Mouse (Mus musculus): ENCODE data around the gene Itln1. TPM values are rescaled to one million over a fixed set of nuclear protein-coding genes. Genes with fewer than 3 reads are reported as not detected.

Gene Itln1
- polyA plus RNA-seq, 1 experiment from 2014 or later: not detected

- WGBS: 71% methylated on average over 1 of the region's 1 CpGs
- Histone ChIP-seq H3K27me3 (ENCODE audit: control insufficient read depth, insufficient read depth, low read length) (no peaks in the 10 kb centered on the region), H3K27ac (replicated peaks; ENCODE audit: low read depth, low read length) (no peak overlapping the region), H3K4me3 (replicated peaks; ENCODE audit: low read depth, low read length) (no peak overlapping the region), H3K9ac (replicated peaks; ENCODE audit: low read length) (no peak overlapping the region), H3K4me1 (ENCODE audit: control insufficient read depth, insufficient read depth, low read length) (no peaks in the 10 kb centered on the region), H3K36me3 (ENCODE audit: control insufficient read depth, insufficient read depth, low read length) (no peaks in the 10 kb centered on the region), H3K4me2 (ENCODE audit: low read length) (no peak overlapping the region), H3K9me3 (ENCODE audit: control insufficient read depth, low read length) (no peaks in the 10 kb centered on the region)
- DNase-seq (no peak), ATAC-seq (ENCODE audit: low FRiP score, low TSS enrichment) (no peak)
Measured at GRCm38 (mm10) chr1:171561200-171561599, 26.1 kb upstream of the Itln1 start.

GRCm38 (mm10) chr1:171560262-171560661 lies 25.2 kb upstream of the Itln1 start:
- no peaks in the 10 kb centered on the region for H3K36me3 ChIP-seq (ENCODE audit: control insufficient read depth, insufficient read depth, low read length)
- no peak overlapping the region for H3K4me2 ChIP-seq (ENCODE audit: low read length)
- no peak overlapping the region for H3K4me3 ChIP-seq (replicated peaks; ENCODE audit: low read depth, low read length)
- H3K4me1 ChIP-seq (ENCODE audit: control insufficient read depth, insufficient read depth, low read length): no peaks in the 10 kb centered on the region
- ATAC-seq (ENCODE audit: low FRiP score, low TSS enrichment) (no peak), DNase-seq (no peak)
- no peak overlapping the region for H3K27ac ChIP-seq (replicated peaks; ENCODE audit: low read depth, low read length)
- no peaks in the 10 kb centered on the region for H3K9me3 ChIP-seq (ENCODE audit: control insufficient read depth, low read length)
- H3K9ac ChIP-seq (replicated peaks; ENCODE audit: low read length): no peak overlapping the region
- 89% methylated on average over 2 of the region's 2 CpGs for WGBS
- no peaks in the 10 kb centered on the region for H3K27me3 ChIP-seq (ENCODE audit: control insufficient read depth, insufficient read depth, low read length)

DNA sequence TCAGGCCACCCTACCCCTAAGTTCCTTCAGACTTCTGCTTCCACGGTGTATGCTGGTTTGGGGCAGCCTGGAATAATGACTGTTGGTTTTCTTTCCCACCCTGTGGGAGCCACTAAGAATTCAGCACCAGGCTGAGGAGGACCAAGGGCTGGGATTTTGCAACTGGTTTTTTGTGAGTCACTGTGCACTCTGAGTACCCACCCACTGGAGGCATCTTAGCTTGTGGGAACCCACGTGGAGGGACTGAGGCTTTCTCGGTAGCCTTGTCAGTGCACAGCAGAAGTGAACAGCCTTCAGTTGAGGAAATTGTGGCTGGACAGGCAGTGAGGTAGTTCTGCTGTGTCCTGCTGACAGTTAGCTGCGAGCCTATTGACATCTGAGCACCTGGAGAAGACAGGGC lies 23.8 kb upstream of the Itln1 start, which contains the start of gene Cd244a:
Gene Cd244a (plus strand): TSS at position 296 of the 400 bp plus-strand sequence.
- H3K36me3 ChIP-seq (ENCODE audit: control insufficient read depth, insufficient read depth, low read length): no peaks in the 10 kb centered on the region
- no peak within 1 kb of the TSS for H3K9ac ChIP-seq (replicated peaks; ENCODE audit: low read length)
- WGBS: 82% methylated on average over 4 of the region's 4 CpGs
- H3K9me3 ChIP-seq (ENCODE audit: control insufficient read depth, low read length): no peaks in the 10 kb centered on the region
- H3K4me2 ChIP-seq (ENCODE audit: low read length): no peak within 1 kb of the TSS
- ATAC-seq (ENCODE audit: low FRiP score, low TSS enrichment) (no peak), DNase-seq (no peak)
- H3K4me3 ChIP-seq (replicated peaks; ENCODE audit: low read depth, low read length): no peak within 1 kb of the TSS
- no peak within 1 kb of the TSS for H3K27ac ChIP-seq (replicated peaks; ENCODE audit: low read depth, low read length)
- H3K4me1 ChIP-seq (ENCODE audit: control insufficient read depth, insufficient read depth, low read length): no peaks in the 10 kb centered on the region
- no peaks in the 10 kb centered on the region for H3K27me3 ChIP-seq (ENCODE audit: control insufficient read depth, insufficient read depth, low read length)

DNA sequence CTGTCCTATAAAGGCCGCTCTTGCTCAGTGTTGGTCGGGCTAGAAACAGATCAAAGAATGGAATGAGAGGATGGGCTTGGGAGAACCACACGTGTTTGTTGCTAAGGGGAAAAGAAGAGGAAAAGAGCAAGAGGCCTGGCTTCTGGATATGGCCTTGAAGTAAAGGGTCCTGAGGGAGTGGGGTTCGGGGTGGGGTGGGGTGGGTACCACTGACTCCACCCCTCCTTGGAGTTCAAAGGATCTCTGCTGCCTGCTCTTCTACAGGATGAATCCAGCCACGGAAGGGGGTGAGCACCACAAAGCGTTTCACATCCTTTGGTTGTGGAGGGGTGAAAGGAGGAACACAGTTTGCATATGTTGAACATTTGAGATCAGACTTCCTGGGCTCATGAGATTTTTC lies 23.3 kb upstream of the Itln1 start:
- no peak overlapping the region for H3K9ac ChIP-seq (replicated peaks; ENCODE audit: low read length)
- ATAC-seq (ENCODE audit: low FRiP score, low TSS enrichment): no peak
- H3K36me3 ChIP-seq (ENCODE audit: control insufficient read depth, insufficient read depth, low read length): no peaks in the 10 kb centered on the region
- WGBS: 79% methylated on average over 6 of the region's 6 CpGs
- H3K27me3 ChIP-seq (ENCODE audit: control insufficient read depth, insufficient read depth, low read length): no peaks in the 10 kb centered on the region
- H3K4me1 ChIP-seq (ENCODE audit: control insufficient read depth, insufficient read depth, low read length): no peaks in the 10 kb centered on the region
- no peak overlapping the region for H3K4me3 ChIP-seq (replicated peaks; ENCODE audit: low read depth, low read length)
- no peak for DNase-seq
- H3K9me3 ChIP-seq (ENCODE audit: control insufficient read depth, low read length): no peaks in the 10 kb centered on the region
- no peak overlapping the region for H3K4me2 ChIP-seq (ENCODE audit: low read length)
- no peak overlapping the region for H3K27ac ChIP-seq (replicated peaks; ENCODE audit: low read depth, low read length)

DNA sequence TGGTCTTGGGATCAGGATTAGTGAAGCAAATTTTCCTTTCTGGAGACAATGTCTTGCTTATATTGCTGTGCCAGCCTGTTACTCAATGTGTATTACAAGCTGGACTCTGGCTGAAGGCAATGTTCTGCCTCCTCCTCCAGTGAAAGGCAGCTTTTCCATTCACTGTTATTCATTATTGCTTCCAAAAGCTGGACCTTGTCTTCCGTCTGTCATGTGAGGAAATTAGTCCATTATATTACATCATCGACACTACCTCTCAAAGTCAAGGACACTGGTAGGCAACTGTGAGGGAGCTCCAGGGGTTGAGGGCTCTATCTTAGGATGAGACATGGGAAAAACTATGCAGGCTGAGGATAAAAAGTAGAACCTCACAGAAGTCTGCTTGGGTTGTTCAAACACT lies 21.3 kb upstream of the Itln1 start:
- Histone ChIP-seq H3K36me3 (ENCODE audit: control insufficient read depth, insufficient read depth, low read length) (no peaks in the 10 kb centered on the region), H3K9ac (replicated peaks; ENCODE audit: low read length) (no peak overlapping the region), H3K27ac (replicated peaks; ENCODE audit: low read depth, low read length) (no peak overlapping the region), H3K4me1 (ENCODE audit: control insufficient read depth, insufficient read depth, low read length) (no peaks in the 10 kb centered on the region), H3K27me3 (ENCODE audit: control insufficient read depth, insufficient read depth, low read length) (no peaks in the 10 kb centered on the region), H3K4me2 (ENCODE audit: low read length) (no peak overlapping the region), H3K9me3 (ENCODE audit: control insufficient read depth, low read length) (no peaks in the 10 kb centered on the region), H3K4me3 (replicated peaks; ENCODE audit: low read depth, low read length) (no peak overlapping the region)
- ATAC-seq (ENCODE audit: low FRiP score, low TSS enrichment) (no peak), DNase-seq (no peak)
- 85% methylated on average over 2 of the region's 2 CpGs for WGBS

DNA sequence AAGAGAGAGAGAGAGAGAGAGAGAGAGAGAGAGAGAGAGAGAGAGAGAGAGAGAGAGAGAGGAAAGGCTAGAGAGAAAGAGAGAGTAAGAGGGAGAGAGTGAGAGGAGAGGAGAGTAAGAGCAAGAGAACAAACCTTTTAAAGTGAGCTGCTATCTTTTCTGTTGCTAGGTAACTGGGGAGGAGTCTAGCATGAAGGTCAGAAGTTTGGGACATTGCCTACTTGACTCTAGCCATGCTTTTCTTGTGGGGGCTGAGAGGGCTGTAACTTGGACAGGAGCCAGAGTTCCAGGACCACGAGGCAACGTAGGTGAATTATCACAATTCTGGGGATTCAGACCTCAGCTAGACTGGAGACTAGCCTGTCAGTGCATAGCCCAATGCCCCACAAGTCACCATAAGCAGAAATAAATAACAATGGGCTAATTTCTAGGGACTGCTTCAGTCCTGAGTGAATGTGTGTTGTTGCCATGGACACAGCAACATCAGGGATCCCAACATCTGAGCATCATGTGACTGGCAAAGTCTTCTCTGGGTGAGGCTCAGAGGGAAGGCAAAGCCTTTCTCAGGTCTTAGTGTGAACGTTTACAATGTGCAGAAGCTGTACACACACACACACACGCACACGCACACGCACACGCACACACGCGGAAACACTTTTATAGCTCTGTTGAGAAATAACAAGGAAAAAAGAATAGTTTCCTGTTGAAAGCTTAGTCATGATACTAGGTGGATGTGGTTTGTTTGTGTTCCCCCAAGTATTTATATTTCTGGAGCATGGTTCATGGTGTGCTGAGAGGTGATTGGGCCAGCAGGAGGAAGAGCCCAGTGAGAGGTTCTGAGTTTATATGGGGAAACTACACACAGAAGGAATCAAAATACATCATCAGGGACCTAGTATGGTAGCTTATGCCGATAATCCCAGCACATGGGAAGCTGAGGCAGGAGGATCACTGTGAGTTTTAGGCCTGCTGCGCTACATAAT lies 18.6 kb upstream of the Itln1 start:
- Histone ChIP-seq H3K27me3 (ENCODE audit: control insufficient read depth, insufficient read depth, low read length) (no peaks in the 10 kb centered on the region), H3K4me1 (ENCODE audit: control insufficient read depth, insufficient read depth, low read length) (no peaks in the 10 kb centered on the region), H3K9ac (replicated peaks; ENCODE audit: low read length) (no peak overlapping the region), H3K9me3 (ENCODE audit: control insufficient read depth, low read length) (no peaks in the 10 kb centered on the region), H3K36me3 (ENCODE audit: control insufficient read depth, insufficient read depth, low read length) (no peaks in the 10 kb centered on the region), H3K27ac (replicated peaks; ENCODE audit: low read depth, low read length) (no peak overlapping the region), H3K4me3 (replicated peaks; ENCODE audit: low read depth, low read length) (no peak overlapping the region), H3K4me2 (ENCODE audit: low read length) (no peak overlapping the region)
- ATAC-seq (ENCODE audit: low FRiP score, low TSS enrichment) (no peak), DNase-seq (peak; percentile 1)
- 86% methylated on average over 11 of the region's 11 CpGs for WGBS

GRCm38 (mm10) chr1:171552230-171552629 lies 17.1 kb upstream of the Itln1 start:
- no peaks in the 10 kb centered on the region for H3K4me1 ChIP-seq (ENCODE audit: control insufficient read depth, insufficient read depth, low read length)
- no peaks in the 10 kb centered on the region for H3K36me3 ChIP-seq (ENCODE audit: control insufficient read depth, insufficient read depth, low read length)
- H3K27ac ChIP-seq (replicated peaks; ENCODE audit: low read depth, low read length): no peak overlapping the region
- ATAC-seq (ENCODE audit: low FRiP score, low TSS enrichment): no peak
- no peak for DNase-seq
- WGBS: 78% methylated on average over 2 of the region's 2 CpGs
- H3K9me3 ChIP-seq (ENCODE audit: control insufficient read depth, low read length): no peaks in the 10 kb centered on the region
- no peak overlapping the region for H3K4me2 ChIP-seq (ENCODE audit: low read length)
- H3K27me3 ChIP-seq (ENCODE audit: control insufficient read depth, insufficient read depth, low read length): no peaks in the 10 kb centered on the region
- H3K9ac ChIP-seq (replicated peaks; ENCODE audit: low read length): no peak overlapping the region
- H3K4me3 ChIP-seq (replicated peaks; ENCODE audit: low read depth, low read length): no peak overlapping the region

DNA sequence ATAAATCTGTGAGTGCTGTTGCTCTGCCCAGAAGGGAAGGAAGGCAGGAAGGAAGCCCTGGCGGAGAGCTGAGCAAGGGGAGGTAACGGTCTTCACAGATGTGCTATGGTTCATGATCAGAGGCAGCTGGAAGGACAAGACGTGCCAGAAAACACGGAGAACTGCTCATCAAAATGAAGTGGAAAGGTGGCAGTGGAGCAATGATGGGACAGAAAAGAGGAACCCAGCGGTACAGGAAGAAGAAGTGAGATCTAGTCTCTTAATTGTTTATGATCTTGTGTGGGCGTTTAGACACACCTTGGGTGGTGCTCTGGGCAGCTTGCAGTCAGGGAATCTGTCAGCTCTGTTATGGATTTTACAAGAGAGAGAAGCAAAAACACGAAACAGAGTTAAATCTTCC lies 16.2 kb upstream of the Itln1 start:
- Histone ChIP-seq H3K4me2 (ENCODE audit: low read length) (no peak overlapping the region), H3K9me3 (ENCODE audit: control insufficient read depth, low read length) (no peaks in the 10 kb centered on the region), H3K27ac (replicated peaks; ENCODE audit: low read depth, low read length) (no peak overlapping the region), H3K4me3 (replicated peaks; ENCODE audit: low read depth, low read length) (no peak overlapping the region), H3K4me1 (ENCODE audit: control insufficient read depth, insufficient read depth, low read length) (no peaks in the 10 kb centered on the region), H3K36me3 (ENCODE audit: control insufficient read depth, insufficient read depth, low read length) (no peaks in the 10 kb centered on the region), H3K9ac (replicated peaks; ENCODE audit: low read length) (no peak overlapping the region), H3K27me3 (ENCODE audit: control insufficient read depth, insufficient read depth, low read length) (no peaks in the 10 kb centered on the region)
- 88% methylated on average over 7 of the region's 7 CpGs for WGBS
- DNase-seq (no peak), ATAC-seq (ENCODE audit: low FRiP score, low TSS enrichment) (no peak)

GRCm38 (mm10) chr1:171540694-171541093 lies 5.6 kb upstream of the Itln1 start:
- Histone ChIP-seq H3K9ac (replicated peaks; ENCODE audit: low read length) (no peak overlapping the region), H3K4me2 (ENCODE audit: low read length) (no peak overlapping the region), H3K27me3 (ENCODE audit: control insufficient read depth, insufficient read depth, low read length) (no peaks in the 10 kb centered on the region), H3K4me1 (ENCODE audit: control insufficient read depth, insufficient read depth, low read length) (no peaks in the 10 kb centered on the region), H3K9me3 (ENCODE audit: control insufficient read depth, low read length) (no peaks in the 10 kb centered on the region), H3K4me3 (replicated peaks; ENCODE audit: low read depth, low read length) (no peak overlapping the region), H3K36me3 (ENCODE audit: control insufficient read depth, insufficient read depth, low read length) (no peaks in the 10 kb centered on the region), H3K27ac (replicated peaks; ENCODE audit: low read depth, low read length) (no peak overlapping the region)
- WGBS: 80% methylated on average over 1 of the region's 1 CpGs
- DNase-seq (no peak), ATAC-seq (ENCODE audit: low FRiP score, low TSS enrichment) (no peak)
